Mouse (Mus musculus): Measurements from ENCODE around the gene Moxd1.

DNA sequence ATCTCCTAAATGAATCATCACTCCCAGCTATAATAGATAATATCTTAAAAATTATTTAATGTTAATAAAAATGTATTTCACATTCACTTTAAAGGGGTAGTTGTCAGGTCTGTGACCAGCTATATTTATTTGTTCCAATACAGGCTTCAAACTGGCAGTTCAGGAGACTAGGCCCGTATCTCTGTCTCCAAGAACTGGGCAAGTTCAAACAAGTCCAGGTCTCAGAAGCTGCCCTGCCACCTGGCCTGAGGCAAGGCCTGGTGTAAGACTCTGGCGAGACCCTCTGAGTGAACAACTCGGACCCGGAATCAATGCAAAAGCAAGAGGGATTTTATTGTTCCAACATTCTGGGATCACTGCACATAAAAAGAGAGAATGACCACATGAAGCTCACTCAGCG, 10.0 kb upstream of the Moxd1 start:
- TF ChIP-seq EP300 (IDR thresholded peaks at IDR 0.05; ENCODE audit: low read depth) = no peak
- TF ChIP-seq CTCF (IDR thresholded peaks at IDR 0.05; ENCODE audit: low read depth) = no peak

All from liver, embryonic 14.5 days (tissue).